Mouse (Mus musculus) cerebellum, postnatal 36 days (tissue): ENCODE measurements at regions not wholly inside any gene's neighbourhood (a gene's known extent, or its start where the extent isn't known, plus 50 kb on each side); places are given as distances from the start of the nearest gene placed in this dataset.

Source experiments
- DNase-seq, 2 experiments: peaks; one replicate each; pipeline ENCODE4 v3.0.0; 2021 to 2022; ENCODE audit warnings: mixed read lengths in 2 of 2

GRCm38 (mm10) chr2:51073040-51073594 is 75.8 kb downstream of the Rnd3 start:
- DNase-seq: no peak

DNA sequence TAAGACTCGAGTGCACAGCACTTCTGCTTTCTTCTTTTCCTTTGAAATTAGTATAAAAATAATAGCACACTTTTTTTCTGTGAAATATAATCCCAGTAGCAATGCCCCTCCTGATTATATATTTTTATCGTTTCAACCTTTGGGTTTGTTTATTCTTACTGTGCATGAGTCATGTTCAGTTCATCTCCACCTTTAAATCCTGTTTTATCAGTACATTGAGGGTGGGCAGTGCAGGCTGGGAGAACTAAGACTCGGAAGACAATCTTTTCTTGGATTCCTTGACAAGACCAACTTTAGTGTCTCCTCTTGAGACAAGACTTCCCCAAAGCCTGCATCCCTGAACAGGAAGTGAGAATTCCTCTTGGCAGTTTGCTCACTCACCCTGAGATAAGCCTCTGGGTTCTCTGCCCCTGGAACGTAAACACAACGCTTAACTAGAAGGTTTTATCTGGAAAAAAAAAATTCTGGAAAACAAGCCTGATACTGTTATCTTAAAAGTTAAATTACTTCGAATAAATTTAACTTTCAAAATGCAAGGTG is 76.5 kb downstream of the Rnd3 start:
- no peak for DNase-seq

GRCm38 (mm10) chr2:51070902-51071301 is 78.0 kb downstream of the Rnd3 start:
- DNase-seq: no peak

DNA sequence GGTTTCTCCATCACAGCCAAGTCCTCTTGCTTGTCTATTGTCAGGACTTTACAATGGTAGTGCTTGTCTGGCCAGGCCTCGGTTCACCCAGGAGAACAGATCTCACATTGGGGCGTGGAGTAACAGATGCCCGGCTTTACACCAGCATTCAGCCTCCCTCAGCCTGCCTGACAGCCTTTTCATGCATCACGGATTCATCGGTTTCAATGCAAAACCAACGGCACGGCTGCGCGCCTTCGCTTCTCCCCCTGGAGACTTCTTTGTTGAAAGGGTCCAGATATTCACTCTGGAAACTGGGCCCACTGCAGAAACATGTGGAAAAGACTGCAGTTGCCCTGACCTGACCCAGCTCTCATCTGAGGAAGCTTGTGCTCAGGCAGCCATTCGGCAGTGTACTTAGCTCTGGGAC is 82.5 kb downstream of the Rnd3 start:
- DNase-seq: no peak

GRCm38 (mm10) chr2:51065821-51066220 is 83.1 kb downstream of the Rnd3 start:
- DNase-seq: no peak

- DNase-seq: no peak
Measured at GRCm38 (mm10) chr2:51064821-51065220, 84.1 kb downstream of the Rnd3 start.

GRCm38 (mm10) chr2:51062049-51062448 is 86.9 kb downstream of the Rnd3 start:
- DNase-seq: no peak

GRCm38 (mm10) chr2:51058158-51058557 is 90.8 kb downstream of the Rnd3 start:
- DNase-seq: no peak

- no peak for DNase-seq
Measured at GRCm38 (mm10) chr2:51056141-51056731, 92.7 kb downstream of the Rnd3 start.

DNA sequence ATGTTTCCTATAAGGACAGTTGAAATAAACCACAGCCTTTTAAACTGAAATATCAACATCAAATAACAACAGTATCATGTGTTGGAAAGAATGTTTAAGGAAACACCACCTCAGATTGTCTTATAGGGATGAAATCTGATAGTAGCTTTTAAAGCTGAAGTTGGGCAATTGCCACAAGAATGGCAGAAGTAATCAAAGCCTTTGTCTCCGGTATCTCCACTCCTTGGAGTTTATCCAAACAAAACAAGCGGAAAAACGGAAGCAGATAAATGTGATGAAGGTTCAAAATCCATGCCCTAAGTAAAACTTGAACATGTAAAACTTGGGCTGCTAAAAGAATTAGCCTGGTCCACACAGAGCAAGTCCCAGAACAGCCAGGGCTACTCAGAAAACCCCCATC is 93.6 kb downstream of the Rnd3 start:
- DNase-seq: no peak

DNA sequence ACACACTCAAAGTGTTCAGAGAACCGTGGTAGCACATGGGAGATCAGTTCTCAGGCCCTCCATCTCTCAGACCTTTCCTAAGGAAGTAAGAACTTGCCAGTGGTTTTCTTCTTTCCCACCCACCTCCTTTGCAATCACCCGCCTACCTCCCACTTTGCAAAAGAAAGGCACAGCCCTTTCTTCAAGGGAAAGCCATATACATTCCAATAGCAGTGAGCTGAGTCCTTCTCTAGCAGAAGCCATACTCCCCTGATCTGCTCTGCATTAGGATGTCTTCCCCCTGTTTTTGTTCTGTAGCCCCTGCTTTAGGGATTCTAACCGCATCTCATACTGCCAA is 99.1 kb downstream of the Rnd3 start:
- DNase-seq: no peak

- DNase-seq: no peak
Measured at GRCm38 (mm10) chr2:51049101-51049833, 99.6 kb downstream of the Rnd3 start.

- no peak for DNase-seq
Measured at GRCm38 (mm10) chr2:51047520-51047919, 101.4 kb downstream of the Rnd3 start.

DNA sequence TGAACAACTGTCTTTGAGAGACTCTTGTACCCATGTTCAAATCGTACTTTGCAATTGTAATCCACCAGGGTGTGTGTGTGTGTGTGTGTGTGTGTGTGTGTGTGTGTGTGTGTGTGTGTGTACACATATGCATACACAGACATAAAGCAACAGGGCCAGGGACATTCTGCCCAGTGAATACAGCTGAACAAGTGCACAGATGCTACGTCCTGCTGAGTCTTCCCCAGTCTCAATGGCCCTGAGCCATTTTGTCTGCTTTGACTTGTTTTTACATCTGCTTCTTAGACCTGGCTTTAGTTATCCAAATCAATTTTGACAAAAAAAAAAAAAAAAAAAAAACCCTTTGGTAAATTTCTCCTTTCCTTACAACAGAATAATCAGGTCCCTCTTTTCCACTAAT is 103.3 kb downstream of the Rnd3 start:
- no peak for DNase-seq

GRCm38 (mm10) chr2:51041101-51041500 is 107.8 kb downstream of the Rnd3 start:
- no peak for DNase-seq

- DNase-seq: no peak
Measured at GRCm38 (mm10) chr2:51038685-51039084, 110.2 kb downstream of the Rnd3 start.

DNA sequence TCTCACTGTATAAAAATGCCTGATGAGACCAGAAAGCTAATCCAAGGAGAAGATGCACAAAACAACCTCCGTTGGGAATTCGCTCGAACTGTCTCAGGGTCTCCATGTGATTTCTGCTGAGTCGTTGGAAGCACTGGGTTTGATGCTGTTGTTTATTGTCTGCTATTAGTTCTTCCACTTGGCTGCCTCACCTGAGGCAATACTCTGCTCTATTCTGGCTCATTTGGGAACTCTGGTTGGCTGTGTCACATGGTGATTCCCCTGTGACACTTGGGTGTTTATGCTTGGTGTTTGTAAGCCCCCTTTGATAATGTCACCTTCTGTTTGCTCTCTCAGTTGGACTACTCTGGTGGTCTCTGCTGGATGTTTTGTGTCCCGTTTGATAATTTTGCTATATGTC is 111.9 kb downstream of the Rnd3 start:
- no peak for DNase-seq

GRCm38 (mm10) chr2:51036190-51036755 is 112.6 kb downstream of the Rnd3 start:
- no peak for DNase-seq

- no peak for DNase-seq
Measured at GRCm38 (mm10) chr2:51033881-51034280, 115.0 kb downstream of the Rnd3 start.

- DNase-seq: no peak
Measured at GRCm38 (mm10) chr2:51022479-51022878, 126.4 kb downstream of the Rnd3 start.

- DNase-seq: no peak
Measured at GRCm38 (mm10) chr2:51016129-51016402, 132.8 kb downstream of the Rnd3 start.

DNA sequence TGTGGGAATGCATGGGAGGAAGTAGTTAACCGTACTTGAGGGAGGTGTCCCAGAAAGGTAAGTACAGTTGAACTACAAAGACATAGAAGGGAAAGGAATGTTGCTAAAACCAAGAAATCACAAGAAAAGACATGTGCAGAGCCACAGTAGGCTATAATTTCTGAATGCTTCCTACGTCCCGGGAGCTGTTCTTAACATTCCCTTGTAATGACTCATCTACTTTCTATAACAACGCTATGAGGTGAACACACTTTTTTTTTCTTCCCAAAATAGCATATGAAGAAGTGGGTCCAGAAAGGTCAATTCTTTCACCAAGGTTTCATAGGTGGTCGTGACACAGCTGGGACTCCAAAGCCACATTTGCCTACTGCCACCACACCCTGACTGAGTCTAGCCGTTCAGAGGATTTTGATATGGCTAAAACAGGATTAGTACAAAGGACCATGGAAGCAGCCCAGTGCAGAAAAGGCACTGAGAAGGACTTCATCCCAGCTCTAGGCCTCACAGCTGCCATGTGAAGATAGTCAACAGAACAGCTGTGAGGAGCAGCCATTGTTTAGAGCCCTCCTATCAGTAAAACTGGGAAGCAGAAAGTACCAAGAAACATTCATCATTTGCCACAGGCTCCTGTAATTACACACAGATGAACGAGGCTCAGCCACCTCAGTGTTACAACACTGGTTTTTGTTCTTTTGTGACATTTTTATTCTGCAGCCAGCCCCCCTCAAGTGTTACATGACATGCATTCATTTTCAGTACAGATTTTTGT is 133.4 kb downstream of the Rnd3 start:
- no peak for DNase-seq

DNA sequence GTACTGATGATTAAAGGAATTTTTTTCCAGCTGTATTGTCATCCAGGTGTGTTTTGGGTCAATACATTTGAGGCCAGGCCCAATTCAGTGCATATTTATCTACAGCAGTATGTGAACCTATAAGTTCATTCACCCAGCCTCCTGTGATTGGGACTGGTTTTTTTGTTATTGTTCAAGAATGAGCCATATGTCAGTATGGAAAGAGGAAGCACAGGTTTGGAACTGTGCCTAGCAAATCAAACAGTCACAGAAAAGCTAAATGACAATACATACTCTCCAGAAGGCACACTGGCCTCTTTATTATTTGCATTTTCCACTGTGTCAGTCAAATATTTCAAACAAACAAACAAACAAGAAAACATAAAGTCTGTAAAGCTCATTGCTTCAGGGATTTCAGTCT is 134.7 kb downstream of the Rnd3 start:
- no peak for DNase-seq
